Mouse (Mus musculus): ENCODE data around the gene Gm20388. TPM values are rescaled to one million over a fixed set of nuclear protein-coding genes. Genes with fewer than 3 reads are reported as not detected.

Gm20388 gene
- polyA plus RNA-seq, 1 experiment from 2014 or later, result not detected

- peaks cover 6% of the 10 kb centered on the region; the same call in 1 of the 2 replicates for H3K4me1 ChIP-seq (replicated peaks; ENCODE audit: control insufficient read depth, insufficient read depth, low read length)
- peaks cover 28% of the 10 kb centered on the region for H3K27me3 ChIP-seq (ENCODE audit: control insufficient read depth, insufficient read depth, low read length)
- DNase-seq (ENCODE audit: low spot score), result peak; percentile 80
- ATAC-seq (ENCODE audit: low FRiP score), result peak; percentile 88
- peak within 1 kb of the TSS; percentile 62 for H3K4me2 ChIP-seq (replicated peaks)
- H3K9me3 ChIP-seq (ENCODE audit: control insufficient read depth, low read length), result no peaks in the 10 kb centered on the region
- no peaks in the 10 kb centered on the region for H3K36me3 ChIP-seq (replicated peaks; ENCODE audit: control insufficient read depth, insufficient read depth)
- under 1% methylated on average over 25 of the region's 25 CpGs for WGBS
- no peak within 1 kb of the TSS for H3K27ac ChIP-seq
- peak within 1 kb of the TSS; percentile 32 for H3K4me3 ChIP-seq (replicated peaks; ENCODE audit: low read length)
- no peak within 1 kb of the TSS; the same call in 1 of the 2 replicates for H3K9ac ChIP-seq
Measured at GRCm38 (mm10) chr8:119992249-119992648, 81.6 kb downstream of the Gm20388 start, which contains the start of gene Crispld2. Gene Crispld2 (plus strand): TSS chr8:119992438.

DNA sequence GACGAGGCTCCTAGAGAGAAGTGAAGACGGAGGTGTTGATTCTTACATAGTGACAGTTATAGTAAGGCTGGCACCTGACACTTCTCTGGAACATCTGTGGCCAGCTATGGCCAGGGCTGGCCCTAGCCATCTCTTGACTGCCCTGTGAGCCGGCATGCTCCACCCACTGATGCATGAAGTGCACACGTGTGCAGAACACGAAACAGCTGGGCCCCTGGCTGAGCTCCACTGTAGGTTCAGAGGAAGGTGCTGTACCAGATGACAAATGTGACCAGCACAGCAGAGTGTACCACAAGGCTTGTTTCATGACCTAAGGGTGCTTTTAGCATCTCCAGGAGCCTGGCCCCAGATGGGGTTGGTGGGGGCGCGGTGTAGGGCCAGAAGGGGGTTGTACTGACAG lies 83.5 kb downstream of the Gm20388 start:
- peaks cover 28% of the 10 kb centered on the region for H3K27me3 ChIP-seq (ENCODE audit: control insufficient read depth, insufficient read depth, low read length)
- no peak overlapping the region for H3K9ac ChIP-seq
- no peak overlapping the region for H3K27ac ChIP-seq
- no peaks in the 10 kb centered on the region for H3K36me3 ChIP-seq (replicated peaks; ENCODE audit: control insufficient read depth, insufficient read depth)
- DNase-seq (ENCODE audit: low spot score) (no peak), ATAC-seq (ENCODE audit: low FRiP score) (no peak)
- 79% methylated on average over 7 of the region's 7 CpGs for WGBS
- H3K4me1 ChIP-seq (replicated peaks; ENCODE audit: control insufficient read depth, insufficient read depth, low read length), result peaks cover 6% of the 10 kb centered on the region; the same call in 1 of the 2 replicates
- H3K4me2 ChIP-seq (replicated peaks), result no peak overlapping the region
- H3K4me3 ChIP-seq (replicated peaks; ENCODE audit: low read length), result no peak overlapping the region
- H3K9me3 ChIP-seq (ENCODE audit: control insufficient read depth, low read length), result no peaks in the 10 kb centered on the region

- ATAC-seq (ENCODE audit: low FRiP score) (no peak), DNase-seq (ENCODE audit: low spot score) (no peak)
- H3K9me3 ChIP-seq (ENCODE audit: control insufficient read depth, low read length), result no peaks in the 10 kb centered on the region
- no peaks in the 10 kb centered on the region for H3K36me3 ChIP-seq (replicated peaks; ENCODE audit: control insufficient read depth, insufficient read depth)
- peaks cover 6% of the 10 kb centered on the region; the same call in 1 of the 2 replicates for H3K4me1 ChIP-seq (replicated peaks; ENCODE audit: control insufficient read depth, insufficient read depth, low read length)
- H3K27ac ChIP-seq, result no peak overlapping the region
- H3K9ac ChIP-seq, result no peak overlapping the region
- H3K4me3 ChIP-seq (replicated peaks; ENCODE audit: low read length), result no peak overlapping the region
- 71% methylated on average over 6 of the region's 6 CpGs for WGBS
- H3K4me2 ChIP-seq (replicated peaks), result no peak overlapping the region
- H3K27me3 ChIP-seq (ENCODE audit: control insufficient read depth, insufficient read depth, low read length), result peaks cover 28% of the 10 kb centered on the region
Measured at GRCm38 (mm10) chr8:119994556-119994955, 83.9 kb downstream of the Gm20388 start.

DNA sequence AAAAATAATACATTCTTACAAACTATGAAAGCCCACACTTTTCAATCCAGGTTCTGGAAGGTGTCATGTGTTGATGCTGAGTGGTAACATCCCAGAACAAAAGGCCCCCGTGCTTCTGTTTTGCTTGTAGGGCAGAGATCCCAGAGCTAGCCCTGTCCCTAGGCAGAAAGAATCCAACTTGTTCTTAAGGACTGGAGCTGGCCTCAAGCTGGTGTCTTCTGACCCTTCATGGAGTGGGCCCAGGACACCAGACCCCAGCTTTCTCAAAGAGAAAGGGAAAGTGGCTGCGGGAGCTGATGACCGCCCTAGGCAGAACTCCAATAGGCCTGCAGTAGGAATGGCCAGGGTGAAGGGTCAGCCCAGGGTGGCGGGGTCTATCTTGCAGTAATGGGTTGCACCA lies 86.6 kb downstream of the Gm20388 start:
- Histone ChIP-seq H3K9me3 (ENCODE audit: control insufficient read depth, low read length) (no peaks in the 10 kb centered on the region), H3K9ac (no peak overlapping the region), H3K4me2 (replicated peaks) (no peak overlapping the region), H3K36me3 (replicated peaks; ENCODE audit: control insufficient read depth, insufficient read depth) (no peaks in the 10 kb centered on the region), H3K27ac (no peak overlapping the region), H3K27me3 (ENCODE audit: control insufficient read depth, insufficient read depth, low read length) (peaks cover 15% of the 10 kb centered on the region), H3K4me1 (replicated peaks; ENCODE audit: control insufficient read depth, insufficient read depth, low read length) (peaks cover 6% of the 10 kb centered on the region; the same call in 1 of the 2 replicates), H3K4me3 (replicated peaks; ENCODE audit: low read length) (no peak overlapping the region)
- WGBS, result 86% methylated on average over 4 of the region's 4 CpGs
- no peak for ATAC-seq (ENCODE audit: low FRiP score)
- no peak for DNase-seq (ENCODE audit: low spot score)

DNA sequence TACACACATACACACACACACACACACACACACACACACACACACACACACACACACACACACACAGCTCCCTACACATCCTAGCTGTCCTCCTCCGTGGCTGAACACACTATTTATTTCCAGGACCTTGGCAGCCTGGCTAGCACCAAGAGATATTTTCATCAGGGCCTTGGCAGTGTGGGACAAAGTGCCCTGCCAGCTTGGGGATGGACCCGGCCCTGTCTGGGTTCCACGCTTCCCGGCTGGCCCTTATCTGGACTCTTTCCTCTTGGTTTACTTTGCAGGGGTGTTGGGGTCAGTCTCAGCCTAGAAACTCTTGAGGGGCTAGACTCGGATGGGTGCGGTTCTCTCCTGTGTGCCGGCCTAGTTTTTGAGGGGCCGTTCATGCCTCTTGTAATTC lies 89.8 kb downstream of the Gm20388 start:
- H3K27me3 ChIP-seq (ENCODE audit: control insufficient read depth, insufficient read depth, low read length), result no peaks in the 10 kb centered on the region
- H3K9ac ChIP-seq, result no peak overlapping the region
- H3K4me2 ChIP-seq (replicated peaks), result no peak overlapping the region
- WGBS, result 82% methylated on average over 8 of the region's 8 CpGs
- peaks cover 9% of the 10 kb centered on the region; the same call in 1 of the 2 replicates for H3K4me1 ChIP-seq (replicated peaks; ENCODE audit: control insufficient read depth, insufficient read depth, low read length)
- no peaks in the 10 kb centered on the region for H3K9me3 ChIP-seq (ENCODE audit: control insufficient read depth, low read length)
- no peak overlapping the region for H3K4me3 ChIP-seq (replicated peaks; ENCODE audit: low read length)
- no peak for ATAC-seq (ENCODE audit: low FRiP score)
- H3K27ac ChIP-seq, result no peak overlapping the region
- H3K36me3 ChIP-seq (replicated peaks; ENCODE audit: control insufficient read depth, insufficient read depth), result no peaks in the 10 kb centered on the region
- no peak for DNase-seq (ENCODE audit: low spot score)

- Histone ChIP-seq H3K27me3 (ENCODE audit: control insufficient read depth, insufficient read depth, low read length) (no peaks in the 10 kb centered on the region), H3K36me3 (replicated peaks; ENCODE audit: control insufficient read depth, insufficient read depth) (no peaks in the 10 kb centered on the region), H3K27ac (no peak overlapping the region), H3K9ac (no peak overlapping the region), H3K4me2 (replicated peaks) (no peak overlapping the region), H3K4me3 (replicated peaks; ENCODE audit: low read length) (no peak overlapping the region), H3K4me1 (replicated peaks; ENCODE audit: control insufficient read depth, insufficient read depth, low read length) (peaks cover 9% of the 10 kb centered on the region; the same call in 1 of the 2 replicates), H3K9me3 (ENCODE audit: control insufficient read depth, low read length) (no peaks in the 10 kb centered on the region)
- ATAC-seq (ENCODE audit: low FRiP score) (no peak), DNase-seq (ENCODE audit: low spot score) (no peak)
- 59% methylated on average over 7 of the region's 7 CpGs for WGBS
Measured at GRCm38 (mm10) chr8:120001712-120002111, 91.1 kb downstream of the Gm20388 start.

GRCm38 (mm10) chr8:120002348-120002747 lies 91.7 kb downstream of the Gm20388 start:
- H3K27me3 ChIP-seq (ENCODE audit: control insufficient read depth, insufficient read depth, low read length), result no peaks in the 10 kb centered on the region
- H3K4me3 ChIP-seq (replicated peaks; ENCODE audit: low read length), result no peak overlapping the region
- H3K27ac ChIP-seq, result no peak overlapping the region
- no peak overlapping the region for H3K9ac ChIP-seq
- H3K9me3 ChIP-seq (ENCODE audit: control insufficient read depth, low read length), result no peaks in the 10 kb centered on the region
- ATAC-seq (ENCODE audit: low FRiP score) (no peak), DNase-seq (ENCODE audit: low spot score) (no peak)
- peaks cover 9% of the 10 kb centered on the region; the same call in 1 of the 2 replicates for H3K4me1 ChIP-seq (replicated peaks; ENCODE audit: control insufficient read depth, insufficient read depth, low read length)
- whole genome bisulfite sequencing, result 61% methylated on average over 9 of the region's 9 CpGs
- no peaks in the 10 kb centered on the region for H3K36me3 ChIP-seq (replicated peaks; ENCODE audit: control insufficient read depth, insufficient read depth)
- no peak overlapping the region for H3K4me2 ChIP-seq (replicated peaks)

DNA sequence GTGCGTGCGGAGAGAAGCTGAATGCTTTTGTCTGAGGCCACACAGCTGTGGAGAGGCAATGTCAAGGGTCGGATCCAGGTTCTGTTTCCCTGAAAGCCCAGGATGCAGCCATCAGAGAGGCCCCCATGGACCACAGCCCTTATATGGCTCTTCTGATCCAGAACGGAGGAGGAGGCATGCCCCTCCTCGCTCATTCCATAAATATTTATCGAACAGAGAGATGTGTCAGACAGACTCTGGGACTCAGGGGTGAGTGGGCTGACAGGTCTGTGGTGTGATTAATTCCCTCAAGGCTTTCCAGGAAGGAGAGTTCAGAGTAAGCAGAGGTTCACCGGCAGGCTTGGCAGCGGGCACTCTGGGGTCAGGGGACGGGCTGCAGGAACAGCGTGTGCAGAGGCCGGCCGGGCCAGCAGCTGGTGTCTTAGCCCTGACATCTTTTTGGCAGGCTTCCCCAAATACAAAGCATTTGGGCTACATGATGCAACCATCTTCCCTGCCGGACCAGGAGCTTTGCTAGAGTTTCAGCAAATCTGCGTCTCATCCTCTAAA lies 93.6 kb downstream of the Gm20388 start:
- DNase-seq (ENCODE audit: low spot score), result peak; percentile 59
- H3K4me1 ChIP-seq (replicated peaks; ENCODE audit: control insufficient read depth, insufficient read depth, low read length), result peaks cover 9% of the 10 kb centered on the region; the same call in 1 of the 2 replicates

DNA sequence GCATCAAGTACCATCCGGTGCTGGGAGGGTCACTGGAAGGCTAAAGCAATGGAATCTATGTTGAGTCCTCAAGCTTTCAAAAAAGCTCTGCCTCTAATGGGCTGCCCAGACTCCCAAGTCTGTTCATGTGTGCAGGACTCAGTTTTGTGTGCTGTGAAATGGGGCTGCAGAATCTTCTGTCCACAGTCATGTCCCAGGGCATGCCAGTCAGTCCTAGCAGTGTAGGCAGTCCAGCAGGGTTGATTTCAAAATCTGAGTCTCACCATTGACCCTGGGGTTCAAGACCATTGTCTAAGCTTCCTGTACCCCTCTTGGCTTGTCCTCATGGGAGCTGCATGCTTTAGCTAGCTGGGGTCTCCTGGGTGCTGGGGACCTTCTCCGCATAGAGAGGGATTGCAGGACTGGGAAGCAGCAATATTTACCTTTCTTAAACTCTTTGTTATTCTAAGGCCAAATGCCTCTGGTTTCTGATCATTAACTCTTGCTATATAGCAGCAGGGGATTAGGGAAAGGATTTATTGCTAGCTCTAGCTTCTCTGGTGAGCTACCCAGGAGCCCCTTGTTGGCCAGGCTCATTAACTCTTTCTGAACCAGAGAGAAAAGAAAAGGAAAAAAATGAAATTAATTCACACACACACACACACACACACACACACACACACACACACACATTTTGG lies 94.2 kb downstream of the Gm20388 start:
- Histone ChIP-seq H3K27ac (no peak overlapping the region), H3K4me2 (replicated peaks) (no peak overlapping the region), H3K27me3 (ENCODE audit: control insufficient read depth, insufficient read depth, low read length) (no peaks in the 10 kb centered on the region), H3K4me1 (replicated peaks; ENCODE audit: control insufficient read depth, insufficient read depth, low read length) (peaks cover 9% of the 10 kb centered on the region; the same call in 1 of the 2 replicates), H3K9me3 (ENCODE audit: control insufficient read depth, low read length) (no peaks in the 10 kb centered on the region), H3K9ac (no peak overlapping the region), H3K36me3 (replicated peaks; ENCODE audit: control insufficient read depth, insufficient read depth) (no peaks in the 10 kb centered on the region), H3K4me3 (replicated peaks; ENCODE audit: low read length) (no peak overlapping the region)
- DNase-seq (ENCODE audit: low spot score) (no peak), ATAC-seq (ENCODE audit: low FRiP score) (no peak)
- WGBS, result 63% methylated on average over 2 of the region's 2 CpGs

More for the DNA sequence above, 93.6 kb downstream of the Gm20388 start:
- no peak overlapping the region for H3K4me3 ChIP-seq (replicated peaks; ENCODE audit: low read length)
- no peaks in the 10 kb centered on the region for H3K36me3 ChIP-seq (replicated peaks; ENCODE audit: control insufficient read depth, insufficient read depth)
- H3K27ac ChIP-seq, result no peak overlapping the region
- WGBS, result 44% methylated on average over 14 of the region's 14 CpGs
- ATAC-seq (ENCODE audit: low FRiP score), result no peak
- H3K9me3 ChIP-seq (ENCODE audit: control insufficient read depth, low read length), result no peaks in the 10 kb centered on the region
- no peak overlapping the region for H3K4me2 ChIP-seq (replicated peaks)
- H3K27me3 ChIP-seq (ENCODE audit: control insufficient read depth, insufficient read depth, low read length), result no peaks in the 10 kb centered on the region
- H3K9ac ChIP-seq, result no peak overlapping the region
